Mouse (Mus musculus) myocyte (in vitro differentiated cells): ENCODE results near the gene Tmem123. TPM values are rescaled to one million over a fixed set of nuclear protein-coding genes. Genes with fewer than 3 reads are reported as not detected.

ENCODE experiments used
- H3K27me3 ChIP-seq: one replicate; pipeline ENCODE4 v1.6.1; 2011; ENCODE audit not compliant: control insufficient read depth, insufficient read depth, insufficient read length
- H3K36me3 ChIP-seq: one replicate; pipeline ENCODE4 v1.6.1; 2011; ENCODE audit not compliant: control insufficient read depth, insufficient read depth
- H3K4me2 ChIP-seq: one replicate; pipeline ENCODE4 v1.6.1; 2011; ENCODE audit warnings: low read depth, control low read depth
- H3K4me3 ChIP-seq: one replicate; pipeline ENCODE4 v1.5.1; 2011; ENCODE audit warnings: mild to moderate bottlenecking, control low read depth, moderate library complexity
- H3K79me2 ChIP-seq: one replicate; pipeline ENCODE4 v1.6.1; 2011; ENCODE audit not compliant: control insufficient read depth, insufficient read depth
- H3ac ChIP-seq: one replicate; pipeline ENCODE4 v1.6.1; 2011; ENCODE audit not compliant: control insufficient read depth, insufficient read length
- CEBPB ChIP-seq: IDR thresholded peaks from 2 replicates; pipeline ENCODE4 v1.6.1; 2011; ENCODE audit warnings: mild to moderate bottlenecking, moderate library complexity; ENCODE audit not compliant: poor library complexity, insufficient read depth, severe bottlenecking
- E2F4 ChIP-seq: IDR thresholded peaks from one replicate; pipeline ENCODE4 v1.6.1; 2011; ENCODE audit warnings: mild to moderate bottlenecking, control low read depth, moderate library complexity; ENCODE audit not compliant: insufficient read depth
- MAX ChIP-seq: IDR thresholded peaks from one replicate; pipeline ENCODE4 v1.6.1; 2011; ENCODE audit warnings: low read depth, mild to moderate bottlenecking, control low read depth
- MYOD1 ChIP-seq, 3 experiments: IDR thresholded peaks; one replicate each; pipeline ENCODE4 v1.6.1; 2011; ENCODE audit warnings: control low read depth in 2 of 3, low read depth in 2 of 3, mild to moderate bottlenecking in 2 of 3, moderate library complexity in 1 of 3; ENCODE audit not compliant: insufficient read length in 2 of 3, control insufficient read depth in 1 of 3
- MYOG ChIP-seq, 3 experiments: IDR thresholded peaks; one replicate each; pipeline ENCODE4 v1.6.1; 2011; ENCODE audit warnings: control low read depth in 2 of 3, low read depth in 2 of 3, mild to moderate bottlenecking in 2 of 3; ENCODE audit not compliant: insufficient read length in 2 of 3, control insufficient read depth in 1 of 3, insufficient read depth in 1 of 3
- POLR2A ChIP-seq: IDR thresholded peaks from one replicate; pipeline ENCODE4 v1.6.1; 2011; ENCODE audit warnings: low read depth, mild to moderate bottlenecking, control low read depth, moderate library complexity; ENCODE audit not compliant: insufficient read length
- POLR2AphosphoS2 ChIP-seq: IDR thresholded peaks from one replicate; pipeline ENCODE4 v1.6.1; 2011; ENCODE audit warnings: low read depth, control low read depth; ENCODE audit not compliant: insufficient read length
- REST ChIP-seq: IDR thresholded peaks from one replicate; pipeline ENCODE4 v1.6.1; 2011; ENCODE audit warnings: mild to moderate bottlenecking, control low read depth, moderate library complexity; ENCODE audit not compliant: insufficient read depth, insufficient read length
- SRF ChIP-seq: IDR thresholded peaks from one replicate; pipeline ENCODE4 v1.6.1; 2011; ENCODE audit warnings: low read depth; ENCODE audit not compliant: control insufficient read depth, insufficient read length
- TCF12 ChIP-seq: IDR thresholded peaks from one replicate; pipeline ENCODE4 v1.6.1; 2011; ENCODE audit warnings: mild to moderate bottlenecking, control low read depth; ENCODE audit not compliant: poor library complexity, insufficient read depth, severe bottlenecking
- TCF3 ChIP-seq: IDR thresholded peaks from one replicate; pipeline ENCODE4 v1.6.1; 2011; ENCODE audit warnings: low read depth, control low read depth; ENCODE audit not compliant: insufficient read length
- USF1 ChIP-seq: IDR thresholded peaks from one replicate; pipeline ENCODE4 v1.6.1; 2011; ENCODE audit warnings: low read depth, mild to moderate bottlenecking, control low read depth, moderate library complexity
- polyA plus RNA-seq: library from polyadenylated mRNA; unstranded; fragments of >200 nt; fragmentation: generic; extraction: Trizol; gene quantifications from one replicate; pipeline ENCODE4 v1.2.1, GENCODE M21; 2012; ENCODE audit warnings: missing spikeins

Tmem123 gene
- polyA plus RNA-seq, 1 experiment: 60.9 TPM

- no peak overlapping the region for H3K4me2 ChIP-seq
- no peak overlapping the region for H3ac ChIP-seq
- H3K79me2 ChIP-seq: peaks cover 59% of the 10 kb centered on the region
- H3K36me3 ChIP-seq: peaks cover 8% of the 10 kb centered on the region
- H3K4me3 ChIP-seq: no peak overlapping the region
- H3K27me3 ChIP-seq: no peaks in the 10 kb centered on the region
- TF ChIP-seq SRF (no peak), CEBPB (no peak), TCF12 (no peak), POLR2A (no peak), E2F4 (no peak), TCF3 (no peak), MYOD1 (IDR thresholded peaks at IDR 0.05; ENCODE audit: control insufficient read depth in 1 of 3, insufficient read length in 2 of 3, low read depth in 2 of 3) (no peak), MAX (no peak), REST (no peak), MYOG (IDR thresholded peaks at IDR 0.05; ENCODE audit: control insufficient read depth in 1 of 3, insufficient read depth in 1 of 3, insufficient read length in 2 of 3, low read depth in 2 of 3) (no peak), POLR2AphosphoS2 (no peak), USF1 (no peak)
Observed at GRCm38 (mm10) chr9:7829531-7830528, 66.0 kb downstream of the Tmem123 start.

GRCm38 (mm10) chr9:7833421-7833820 lies 69.6 kb downstream of the Tmem123 start:
- Histone ChIP-seq H3ac (no peak overlapping the region), H3K4me2 (peak overlapping the region; percentile 55), H3K4me3 (no peak overlapping the region), H3K79me2 (peaks cover 55% of the 10 kb centered on the region), H3K27me3 (no peaks in the 10 kb centered on the region), H3K36me3 (peaks cover 8% of the 10 kb centered on the region)
- TF ChIP-seq CEBPB (no peak), TCF3 (no peak), MAX (no peak), MYOD1 (IDR thresholded peaks at IDR 0.05; ENCODE audit: control insufficient read depth in 1 of 3, insufficient read length in 2 of 3, low read depth in 2 of 3) (no peak), POLR2A (no peak), TCF12 (no peak), USF1 (no peak), MYOG (IDR thresholded peaks at IDR 0.05; ENCODE audit: control insufficient read depth in 1 of 3, insufficient read depth in 1 of 3, insufficient read length in 2 of 3, low read depth in 2 of 3) (no peak)

GRCm38 (mm10) chr9:7835302-7835701 lies 71.5 kb downstream of the Tmem123 start:
- Histone ChIP-seq H3K79me2 (peaks cover 40% of the 10 kb centered on the region), H3K36me3 (peaks cover 8% of the 10 kb centered on the region), H3K27me3 (no peaks in the 10 kb centered on the region), H3K4me3 (peak overlapping the region; percentile 99), H3ac (no peak overlapping the region), H3K4me2 (peak overlapping the region; percentile 74)
- no peak for TF ChIP-seq TCF12
- TF ChIP-seq REST: no peak
- TF ChIP-seq E2F4: no peak
- no peak for TF ChIP-seq POLR2A
- no peak for TF ChIP-seq MYOD1 (IDR thresholded peaks at IDR 0.05; ENCODE audit: control insufficient read depth in 1 of 3, insufficient read length in 2 of 3, low read depth in 2 of 3)
- no peak for TF ChIP-seq POLR2AphosphoS2
- TF ChIP-seq MAX: no peak
- no peak for TF ChIP-seq CEBPB
- no peak for TF ChIP-seq USF1
- TF ChIP-seq TCF3: no peak
- no peak for TF ChIP-seq MYOG (IDR thresholded peaks at IDR 0.05; ENCODE audit: control insufficient read depth in 1 of 3, insufficient read depth in 1 of 3, insufficient read length in 2 of 3, low read depth in 2 of 3)
- TF ChIP-seq SRF: no peak

GRCm38 (mm10) chr9:7836331-7836730 lies 72.5 kb downstream of the Tmem123 start:
- no peak for TF ChIP-seq TCF12
- TF ChIP-seq REST: no peak
- no peak for TF ChIP-seq USF1
- no peak for TF ChIP-seq MYOG (IDR thresholded peaks at IDR 0.05; ENCODE audit: control insufficient read depth in 1 of 3, insufficient read depth in 1 of 3, insufficient read length in 2 of 3, low read depth in 2 of 3)
- no peak for TF ChIP-seq POLR2AphosphoS2
- no peak for TF ChIP-seq CEBPB
- Histone ChIP-seq H3ac (peak overlapping the region; percentile 29), H3K4me2 (peak overlapping the region; percentile 53), H3K27me3 (no peaks in the 10 kb centered on the region), H3K4me3 (peak overlapping the region; percentile 99), H3K36me3 (peaks cover 8% of the 10 kb centered on the region), H3K79me2 (peaks cover 33% of the 10 kb centered on the region)
